Mouse (Mus musculus) stomach, embryonic 16.5 days (tissue): Measurements from ENCODE around the gene Qrich2. TPM values are rescaled to one million over a fixed set of nuclear protein-coding genes. Genes with fewer than 3 reads are reported as not detected.

ENCODE experiments used
- ATAC-seq: fragments of 200-750 bp; cut with Nextera tagmentation; 2 replicates; pipeline ENCODE4 v1.8.0; 2017; ENCODE audit warnings: moderate number of reproducible peaks, moderate TSS enrichment; ENCODE audit not compliant: insufficient read depth, low FRiP score
- H3K27ac ChIP-seq: fragments of 300-500 bp; sonication (generic); 2 replicates; pipeline ENCODE4 v1.5.1; 2014; ENCODE audit warnings: low read length
- H3K27me3 ChIP-seq: fragments of 300-500 bp; sonication (generic); 2 replicates; pipeline ENCODE4 v1.6.1; 2014; ENCODE audit warnings: low read length, control low read depth, mixed read lengths; ENCODE audit not compliant: control insufficient read depth, insufficient read depth
- H3K36me3 ChIP-seq: fragments of 300-500 bp; sonication (generic); 2 replicates; pipeline ENCODE4 v1.6.1; 2014; ENCODE audit warnings: low read length; ENCODE audit not compliant: control insufficient read depth, insufficient read depth
- H3K4me1 ChIP-seq: fragments of 300-500 bp; sonication (generic); 2 replicates; pipeline ENCODE4 v1.6.1; 2014; ENCODE audit warnings: low read length, control low read depth, mixed read lengths; ENCODE audit not compliant: control insufficient read depth, insufficient read depth
- H3K4me2 ChIP-seq: fragments of 300-500 bp; sonication (generic); 2 replicates; pipeline ENCODE4 v1.6.1; 2014; ENCODE audit warnings: low read depth, low read length, mixed read lengths
- H3K4me3 ChIP-seq: fragments of 300-500 bp; sonication (generic); replicated peaks from 2 replicates; pipeline ENCODE4 v1.5.1; 2014; ENCODE audit warnings: mild to moderate bottlenecking, low read length
- H3K9ac ChIP-seq: fragments of 300-500 bp; sonication (generic); 2 replicates; pipeline ENCODE4 v1.6.1; 2014; ENCODE audit warnings: low read length
- H3K9me3 ChIP-seq: fragments of 300-500 bp; sonication (generic); replicated peaks from 2 replicates; pipeline ENCODE4 v1.6.1; 2016; ENCODE audit warnings: low read length, control low read depth; ENCODE audit not compliant: control insufficient read depth
- WGBS: fragments of 180-500 bp; shearing (Covaris S2); extraction: QIAGEN DNeasy Blood & Tissue Kit; methylation state at CpG from one replicate; pipeline ENCODE4 v1.1.7; 2014; 5-methylcytosine and 5-hydroxymethylcytosine counted together
- polyA plus RNA-seq: library from polyadenylated mRNA; unstranded; fragments of >200 nt; fragmentation: Nextera tagmentation; extraction: Ambion mirVana; gene quantifications from 2 replicates; pipeline ENCODE4 v1.2.1, GENCODE M21; 2015

Gene Qrich2
- polyA plus RNA-seq, 1 experiment from 2014 or later = 0.53 TPM

- no peaks in the 10 kb centered on the region for H3K27me3 ChIP-seq
- peak; percentile 12; the same call in 1 of the 2 replicates for ATAC-seq
- H3K36me3 ChIP-seq = no peaks in the 10 kb centered on the region
- WGBS = 59% methylated on average over 5 of the region's 5 CpGs
- no peak overlapping the region for H3K27ac ChIP-seq
- H3K4me3 ChIP-seq = no peak overlapping the region
- H3K4me2 ChIP-seq = no peak overlapping the region
- no peaks in the 10 kb centered on the region for H3K9me3 ChIP-seq
- H3K9ac ChIP-seq = peak overlapping the region; percentile 12; the same call in 1 of the 2 replicates
- H3K4me1 ChIP-seq = no peaks in the 10 kb centered on the region
These were observed 2.7 kb downstream of the Qrich2 start for GRCm38 (mm10) chr11:116463338-116463737.

GRCm38 (mm10) chr11:116459786-116460185, 6.3 kb downstream of the Qrich2 start:
- H3K36me3 ChIP-seq = no peaks in the 10 kb centered on the region
- no peak overlapping the region for H3K9ac ChIP-seq
- no peaks in the 10 kb centered on the region for H3K27me3 ChIP-seq
- H3K4me2 ChIP-seq = no peak overlapping the region
- H3K9me3 ChIP-seq = no peaks in the 10 kb centered on the region
- WGBS = 66% methylated on average over 4 of the region's 4 CpGs
- no peak for ATAC-seq
- no peaks in the 10 kb centered on the region for H3K4me1 ChIP-seq
- H3K27ac ChIP-seq = no peak overlapping the region
- H3K4me3 ChIP-seq = no peak overlapping the region

GRCm38 (mm10) chr11:116456234-116456633, 9.8 kb downstream of the Qrich2 start:
- Histone ChIP-seq H3K4me2 (no peak overlapping the region), H3K4me3 (no peak overlapping the region), H3K27me3 (no peaks in the 10 kb centered on the region), H3K9me3 (no peaks in the 10 kb centered on the region), H3K36me3 (no peaks in the 10 kb centered on the region), H3K27ac (no peak overlapping the region), H3K9ac (no peak overlapping the region), H3K4me1 (no peaks in the 10 kb centered on the region)
- ATAC-seq = no peak
- WGBS = 81% methylated on average over 8 of the region's 8 CpGs

GRCm38 (mm10) chr11:116453889-116454288, 12.2 kb downstream of the Qrich2 start:
- ATAC-seq = no peak
- Histone ChIP-seq H3K4me2 (no peak overlapping the region), H3K27ac (no peak overlapping the region), H3K36me3 (no peaks in the 10 kb centered on the region), H3K4me3 (no peak overlapping the region), H3K9ac (no peak overlapping the region), H3K9me3 (no peaks in the 10 kb centered on the region), H3K27me3 (no peaks in the 10 kb centered on the region), H3K4me1 (no peaks in the 10 kb centered on the region)
- WGBS = 88% methylated on average over 10 of the region's 10 CpGs

- Histone ChIP-seq H3K4me3 (no peak overlapping the region), H3K9me3 (no peaks in the 10 kb centered on the region), H3K27me3 (peaks cover 6% of the 10 kb centered on the region), H3K4me2 (no peak overlapping the region), H3K9ac (no peak overlapping the region), H3K36me3 (no peaks in the 10 kb centered on the region), H3K4me1 (peaks cover 6% of the 10 kb centered on the region), H3K27ac (no peak overlapping the region)
- ATAC-seq = no peak
- 88% methylated on average over 3 of the region's 3 CpGs for WGBS
These were observed 16.7 kb downstream of the Qrich2 start for GRCm38 (mm10) chr11:116449341-116449740.

- Histone ChIP-seq H3K4me3 (no peak overlapping the region), H3K9me3 (no peaks in the 10 kb centered on the region), H3K27ac (no peak overlapping the region), H3K27me3 (peaks cover 6% of the 10 kb centered on the region), H3K36me3 (no peaks in the 10 kb centered on the region), H3K4me1 (peaks cover 6% of the 10 kb centered on the region), H3K9ac (no peak overlapping the region), H3K4me2 (no peak overlapping the region)
- no peak for ATAC-seq
- 64% methylated on average over 5 of the region's 5 CpGs for WGBS
These were observed 18.2 kb downstream of the Qrich2 start for GRCm38 (mm10) chr11:116447822-116448221.

GRCm38 (mm10) chr11:116446308-116446887, 19.6 kb downstream of the Qrich2 start:
- peaks cover 6% of the 10 kb centered on the region for H3K27me3 ChIP-seq
- no peak overlapping the region for H3K27ac ChIP-seq
- H3K9ac ChIP-seq = peak overlapping the region; percentile 54
- peaks cover 6% of the 10 kb centered on the region for H3K4me1 ChIP-seq
- WGBS = 13% methylated on average over 19 of the region's 19 CpGs
- H3K4me2 ChIP-seq = peak overlapping the region; percentile 50
- H3K9me3 ChIP-seq = no peaks in the 10 kb centered on the region
- no peaks in the 10 kb centered on the region for H3K36me3 ChIP-seq
- H3K4me3 ChIP-seq = peak overlapping the region; percentile 27
- peak; percentile 13; the same call in 1 of the 2 replicates for ATAC-seq

GRCm38 (mm10) chr11:116445596-116446307, 20.3 kb downstream of the Qrich2 start:
- peak; percentile 73 for ATAC-seq
- peak overlapping the region; percentile 54 for H3K9ac ChIP-seq
- no peaks in the 10 kb centered on the region for H3K36me3 ChIP-seq
- peaks cover 6% of the 10 kb centered on the region for H3K4me1 ChIP-seq
- peak overlapping the region; percentile 50 for H3K4me2 ChIP-seq
- no peak overlapping the region for H3K27ac ChIP-seq
- WGBS = 25% methylated on average over 16 of the region's 16 CpGs
- H3K27me3 ChIP-seq = peaks cover 6% of the 10 kb centered on the region
- no peaks in the 10 kb centered on the region for H3K9me3 ChIP-seq
- H3K4me3 ChIP-seq = no peak overlapping the region

GRCm38 (mm10) chr11:116443935-116444334, 22.1 kb downstream of the Qrich2 start:
- H3K9me3 ChIP-seq = no peaks in the 10 kb centered on the region
- H3K36me3 ChIP-seq = no peaks in the 10 kb centered on the region
- no peak for ATAC-seq
- H3K9ac ChIP-seq = no peak overlapping the region
- peaks cover 6% of the 10 kb centered on the region for H3K4me1 ChIP-seq
- no peak overlapping the region for H3K27ac ChIP-seq
- H3K4me3 ChIP-seq = no peak overlapping the region
- no peak overlapping the region for H3K4me2 ChIP-seq
- H3K27me3 ChIP-seq = peaks cover 6% of the 10 kb centered on the region
- WGBS = 89% methylated on average over 6 of the region's 6 CpGs
